Mouse (Mus musculus): ENCODE measurements around the gene Ntn1.

Gene Ntn1

GRCm38 (mm10) chr11:68195168-68195567 lies 205.5 kb downstream of the Ntn1 start:
- in situ Hi-C loops (cut with MboI), result no loop called here

- in situ Hi-C loops (cut with MboI), result no loop called here
These were observed 209.8 kb downstream of the Ntn1 start for GRCm38 (mm10) chr11:68190849-68191248.

- in situ Hi-C loops (cut with MboI), result no loop called here
These were observed 211.9 kb downstream of the Ntn1 start for GRCm38 (mm10) chr11:68188695-68189201.

- in situ Hi-C loops (cut with MboI), result no loop called here
These were observed 213.4 kb downstream of the Ntn1 start for GRCm38 (mm10) chr11:68187242-68187641.

- in situ Hi-C loops (cut with MboI), result no loop called here
These were observed 215.0 kb downstream of the Ntn1 start for GRCm38 (mm10) chr11:68185647-68186046.

GRCm38 (mm10) chr11:68177415-68177814 lies 223.2 kb downstream of the Ntn1 start:
- in situ Hi-C loops (cut with MboI), result no loop called here

- in situ Hi-C loops (cut with MboI), result no loop called here
These were observed 224.1 kb downstream of the Ntn1 start for GRCm38 (mm10) chr11:68176550-68176949.

- in situ Hi-C loops (cut with MboI), result no loop called here
These were observed 228.0 kb downstream of the Ntn1 start for GRCm38 (mm10) chr11:68172648-68173045.

- in situ Hi-C loops (cut with MboI), result no loop called here
These were observed 228.5 kb downstream of the Ntn1 start for GRCm38 (mm10) chr11:68171973-68172647.

GRCm38 (mm10) chr11:68168427-68168826 lies 232.2 kb downstream of the Ntn1 start:
- in situ Hi-C loops (cut with MboI), result no loop called here

- in situ Hi-C loops (cut with MboI), result no loop called here
These were observed 236.2 kb downstream of the Ntn1 start for GRCm38 (mm10) chr11:68164408-68164807.

- in situ Hi-C loops (cut with MboI), result no loop called here
These were observed 240.8 kb downstream of the Ntn1 start for GRCm38 (mm10) chr11:68159867-68160266.
